ENCODE assay signal across 8 mouse cellular contexts in the genomic region with DNA sequence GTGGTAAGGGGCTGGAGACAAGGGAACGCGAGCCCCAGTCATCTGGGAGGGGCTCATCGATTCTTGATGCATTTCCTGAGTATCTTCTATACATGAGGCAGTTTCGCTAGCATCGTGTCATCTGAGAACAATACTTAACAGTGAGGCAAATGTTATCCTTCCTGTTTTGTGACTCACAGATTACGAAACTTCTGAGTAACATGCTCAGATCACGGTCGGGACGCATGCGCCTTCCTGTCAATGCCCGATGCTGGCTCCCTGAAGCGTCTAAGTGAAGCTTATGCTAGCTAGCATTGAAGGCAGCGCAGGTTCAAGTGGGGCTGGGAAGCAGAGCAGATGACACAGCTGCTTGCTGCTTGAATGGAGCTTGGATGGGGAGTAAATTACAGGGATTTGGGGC. TPM values are rescaled to one million over a fixed set of nuclear protein-coding genes. Genes with fewer than 3 reads are reported as not detected.
A peak's percentile ranks its signal among the peaks of the same experiment; 100 is the strongest.
DNase-seq lines count a peak whose midpoint lies in the region; ATAC-seq and TF ChIP-seq lines count a peak whose summit lies in the region.

No protein-coding gene starts in this region.

- TF ChIP-seq POLR2A in cerebellum, adult 2 months (IDR thresholded peaks at IDR 0.05; ENCODE audit: borderline replicate concordance, insufficient read depth, low read length), result no peak

- no peak overlapping the region for H3K9ac ChIP-seq in embryonic facial prominence, embryonic 14.5 days (ENCODE audit: low read depth, low read length)
- no peak overlapping the region for H3K9ac ChIP-seq in heart, embryonic 12.5 days
- H3K9ac ChIP-seq in hindbrain, embryonic 11.5 days (ENCODE audit: low read depth, low read length), result no peak overlapping the region

- ATAC-seq in embryonic facial prominence, embryonic 14.5 days (ENCODE audit: low read depth), result no peak
- ATAC-seq in heart, embryonic 12.5 days (ENCODE audit: insufficient number of reproducible peaks, low FRiP score), result no peak
- ATAC-seq in hindbrain, embryonic 11.5 days (ENCODE audit: low FRiP score), result no peak

- H3K4me3 ChIP-seq in embryonic facial prominence, embryonic 14.5 days (ENCODE audit: low read depth, low read length), result no peak overlapping the region
- no peak overlapping the region for H3K4me3 ChIP-seq in embryonic facial prominence, embryonic 10.5 days
- H3K4me3 ChIP-seq in heart, embryonic 12.5 days, result no peak overlapping the region
- H3K4me3 ChIP-seq in hindbrain, embryonic 11.5 days (ENCODE audit: low read depth, low read length), result no peak overlapping the region
- H3K4me3 ChIP-seq in cerebellum, adult 2 months (replicated peaks; ENCODE audit: insufficient read depth, low read depth, low read length), result no peak overlapping the region

- 59% methylated on average over 13 of the region's 13 CpGs for WGBS in embryonic facial prominence, embryonic 14.5 days
- 73% methylated on average over 13 of the region's 13 CpGs for WGBS in embryonic facial prominence, embryonic 10.5 days
- WGBS in heart, embryonic 12.5 days, result 51% methylated on average over 13 of the region's 13 CpGs
- WGBS in hindbrain, embryonic 11.5 days, result 74% methylated on average over 13 of the region's 13 CpGs
- WGBS in cerebellum, adult 2 months, result 77% methylated on average over 13 of the region's 13 CpGs

- H3K36me3 ChIP-seq in embryonic facial prominence, embryonic 14.5 days (ENCODE audit: control insufficient read depth, insufficient read depth, low read length), result no peaks in the 10 kb centered on the region
- no peaks in the 10 kb centered on the region; the same call in 1 of the 2 replicates for H3K36me3 ChIP-seq in embryonic facial prominence, embryonic 10.5 days (replicated peaks)
- H3K36me3 ChIP-seq in heart, embryonic 12.5 days, result no peaks in the 10 kb centered on the region
- H3K36me3 ChIP-seq in hindbrain, embryonic 11.5 days (ENCODE audit: control insufficient read depth, insufficient read depth, low read length), result no peaks in the 10 kb centered on the region

- no peak for TF ChIP-seq CTCF in cerebellum, adult 2 months (IDR thresholded peaks at IDR 0.05; ENCODE audit: borderline replicate concordance, insufficient read depth, low read depth, low read length)

- H3K4me1 ChIP-seq in embryonic facial prominence, embryonic 14.5 days (ENCODE audit: control insufficient read depth, insufficient read depth, low read length), result no peaks in the 10 kb centered on the region
- 0 out of 2 replicates have a peak, but pooled peaks cover 2% of the 10 kb centered on the region for H3K4me1 ChIP-seq in embryonic facial prominence, embryonic 10.5 days
- no peaks in the 10 kb centered on the region; the same call in 1 of the 2 replicates for H3K4me1 ChIP-seq in heart, embryonic 12.5 days (replicated peaks)
- no peaks in the 10 kb centered on the region for H3K4me1 ChIP-seq in hindbrain, embryonic 11.5 days (replicated peaks; ENCODE audit: control insufficient read depth, insufficient read depth, low read length)
- H3K4me1 ChIP-seq in cerebellum, adult 2 months (ENCODE audit: control insufficient read depth, insufficient read depth, low read length), result no peaks in the 10 kb centered on the region

- H3K27ac ChIP-seq in embryonic facial prominence, embryonic 14.5 days (replicated peaks; ENCODE audit: low read depth, low read length), result no peak overlapping the region
- no peak overlapping the region for H3K27ac ChIP-seq in embryonic facial prominence, embryonic 10.5 days (replicated peaks)
- H3K27ac ChIP-seq in heart, embryonic 12.5 days (ENCODE audit: poor library complexity, severe bottlenecking), result no peak overlapping the region
- H3K27ac ChIP-seq in hindbrain, embryonic 11.5 days (ENCODE audit: low read depth, low read length), result no peak overlapping the region
- no peak overlapping the region for H3K27ac ChIP-seq in cerebellum, adult 2 months (ENCODE audit: insufficient read depth, low read length)

- H3K4me2 ChIP-seq in embryonic facial prominence, embryonic 14.5 days (ENCODE audit: low read depth, low read length), result no peak overlapping the region
- H3K4me2 ChIP-seq in heart, embryonic 12.5 days, result peak overlapping the region; percentile 25; the same call in 1 of the 2 replicates
- H3K4me2 ChIP-seq in hindbrain, embryonic 11.5 days (replicated peaks; ENCODE audit: low read depth, low read length), result no peak overlapping the region

- DNase-seq in embryonic facial prominence, embryonic 14.5 days (ENCODE audit: low spot score), result peak; percentile 59
- DNase-seq in embryonic facial prominence, embryonic 10.5 days (ENCODE audit: low spot score), result no peak
- peak; percentile 95 for DNase-seq in NIH3T3 (ENCODE audit: low read depth)
- DNase-seq in lung, postnatal 10 days, result peak; percentile 63
- DNase-seq in thymus, postnatal 0 days (ENCODE audit: low spot score), result peak; percentile 63
- DNase-seq in hindbrain, embryonic 11.5 days (ENCODE audit: low spot score), result no peak
- no peak for DNase-seq in cerebellum, adult 2 months

- no peaks in the 10 kb centered on the region for H3K9me3 ChIP-seq in embryonic facial prominence, embryonic 14.5 days (ENCODE audit: control insufficient read depth, low read length)
- no peaks in the 10 kb centered on the region for H3K9me3 ChIP-seq in embryonic facial prominence, embryonic 10.5 days
- no peaks in the 10 kb centered on the region for H3K9me3 ChIP-seq in heart, embryonic 12.5 days (replicated peaks)
- no peaks in the 10 kb centered on the region for H3K9me3 ChIP-seq in hindbrain, embryonic 11.5 days (ENCODE audit: control insufficient read depth, low read length)

- H3K27me3 ChIP-seq in embryonic facial prominence, embryonic 14.5 days (replicated peaks; ENCODE audit: control insufficient read depth, insufficient read depth, low read length), result no peaks in the 10 kb centered on the region
- H3K27me3 ChIP-seq in embryonic facial prominence, embryonic 10.5 days (replicated peaks; ENCODE audit: low read depth, poor library complexity, severe bottlenecking), result 0 out of 2 replicates have a peak, but pooled peaks cover 4% of the 10 kb centered on the region
- 0 out of 2 replicates have a peak, but pooled peaks cover 13% of the 10 kb centered on the region for H3K27me3 ChIP-seq in heart, embryonic 12.5 days (replicated peaks)
- no peaks in the 10 kb centered on the region for H3K27me3 ChIP-seq in hindbrain, embryonic 11.5 days (ENCODE audit: control insufficient read depth, insufficient read depth, low read length)
- no peaks in the 10 kb centered on the region for H3K27me3 ChIP-seq in cerebellum, adult 2 months (ENCODE audit: control insufficient read depth, insufficient read depth, low read length)

RNA-seq across cellular contexts. Expression of a gene that starts 35.8 kb away (rescaled TPM):
- 19.2 and 26.1 TPM in 2 replicates for polyA plus RNA-seq in embryonic facial prominence, embryonic 14.5 days (2014; fragmentation: Nextera tagmentation; extraction: Ambion mirVana)
- 26.2 and 27.0 TPM in 2 replicates for polyA plus RNA-seq in embryonic facial prominence, embryonic 10.5 days (2016; fragmentation: Nextera tagmentation; extraction: Ambion mirVana)
- polyA plus RNA-seq in heart, embryonic 12.5 days (2016; fragmentation: Nextera tagmentation; extraction: Ambion mirVana), result 13.4 and 15.0 TPM in 2 replicates
- polyA plus RNA-seq in thymus, postnatal 0 days (2015; fragmentation: Nextera tagmentation; extraction: Ambion mirVana), result 19.4 and 23.5 TPM in 2 replicates
- polyA plus RNA-seq in hindbrain, embryonic 11.5 days (2014; fragmentation: Nextera tagmentation; extraction: Ambion mirVana), result 27.3 and 32.8 TPM in 2 replicates
- 17.4 and 19.0 TPM in 2 replicates for polyA plus RNA-seq in cerebellum, adult 2 months (2012; rRNA removed)

RNA-seq across cellular contexts. Expression of a gene that starts 42.5 kb away (rescaled TPM):
- polyA plus RNA-seq in embryonic facial prominence, embryonic 14.5 days (2014; fragmentation: Nextera tagmentation; extraction: Ambion mirVana), result 1.1 and 1.4 TPM in 2 replicates
- not detected in 2 replicates for polyA plus RNA-seq in embryonic facial prominence, embryonic 10.5 days (2016; fragmentation: Nextera tagmentation; extraction: Ambion mirVana)
- not detected in 2 replicates for polyA plus RNA-seq in heart, embryonic 12.5 days (2016; fragmentation: Nextera tagmentation; extraction: Ambion mirVana)
- 13.4 and 15.6 TPM in 2 replicates for polyA plus RNA-seq in thymus, postnatal 0 days (2015; fragmentation: Nextera tagmentation; extraction: Ambion mirVana)
- polyA plus RNA-seq in hindbrain, embryonic 11.5 days (2014; fragmentation: Nextera tagmentation; extraction: Ambion mirVana), result not detected in 2 replicates
- polyA plus RNA-seq in cerebellum, adult 2 months (2012; rRNA removed), result 0.36 TPM in 1 of 2 replicates, not detected in the other

Comparison
In these comparisons a context has a peak if more than half of its experiments do, and no peak if none do; other contexts are left out.
1. DNase-seq: peak in embryonic facial prominence, embryonic 14.5 days (single experiment), NIH3T3 (single experiment), lung, postnatal 10 days (single experiment) and thymus, postnatal 0 days (single experiment); none in embryonic facial prominence, embryonic 10.5 days (single experiment), hindbrain, embryonic 11.5 days (single experiment) and cerebellum, adult 2 months (0 of 2).